Mouse (Mus musculus) inflammation-experienced regulatory T-cells, adult 6 months (primary cell): ENCODE results near the gene Btbd17. TPM values are rescaled to one million over a fixed set of nuclear protein-coding genes. Genes with fewer than 3 reads are reported as not detected.

Experiments
- ATAC-seq: one replicate; pipeline ENCODE4 v1.8.0; 2017
- polyA plus RNA-seq, 3 experiments: library from polyadenylated mRNA; unstranded; fragments of 100-300 nt; shearing (Covaris generic); gene quantifications; one replicate each; pipeline ENCODE4 v1.2.1; 2017

The Btbd17 gene
- polyA plus RNA-seq: not detected

GRCm38 (mm10) chr11:114795848-114796322 lies at the start of gene Btbd17:
TSS of gene Btbd17 (minus strand) at chr11:114795945.
- ATAC-seq: no peak

DNA sequence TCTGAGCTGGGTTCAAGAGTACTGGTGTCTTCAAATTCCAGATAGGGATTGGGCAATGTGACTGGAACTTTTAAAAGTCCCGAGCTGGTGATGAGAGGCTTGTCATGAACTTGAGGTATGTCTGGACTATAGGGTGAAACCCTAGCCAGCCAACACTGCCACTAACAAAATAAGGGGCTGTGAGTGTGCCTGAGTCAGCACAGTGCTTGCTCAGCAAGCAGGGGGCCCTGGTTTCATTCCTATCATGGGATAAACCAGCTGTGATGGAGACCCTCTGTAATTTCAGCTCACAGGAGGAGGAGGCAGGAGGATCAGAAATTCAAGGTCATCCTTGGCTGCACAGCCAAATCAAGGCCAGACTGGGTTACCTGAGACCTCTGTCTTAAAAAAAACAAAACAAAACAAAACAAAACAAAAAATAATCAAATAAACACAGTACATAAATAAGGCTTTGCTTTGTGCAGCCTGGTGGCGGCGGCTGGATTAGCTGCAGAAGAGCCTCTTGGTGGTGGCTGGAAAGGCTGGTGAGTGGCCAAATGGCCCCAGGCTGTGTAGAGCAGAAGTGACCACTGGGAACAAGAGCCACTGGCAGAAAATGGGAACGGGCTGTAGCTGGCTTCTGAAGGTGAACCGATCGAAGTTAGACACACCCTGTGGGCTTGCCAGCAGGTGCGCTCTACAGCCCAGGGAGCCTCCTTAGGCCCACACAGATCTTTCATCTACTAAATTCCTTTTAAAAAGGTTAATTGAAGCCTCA lies 48.9 kb upstream of the Btbd17 start:
- ATAC-seq: no peak

- ATAC-seq: no peak
These were observed 48.2 kb upstream of the Btbd17 start for GRCm38 (mm10) chr11:114843818-114844463.

DNA sequence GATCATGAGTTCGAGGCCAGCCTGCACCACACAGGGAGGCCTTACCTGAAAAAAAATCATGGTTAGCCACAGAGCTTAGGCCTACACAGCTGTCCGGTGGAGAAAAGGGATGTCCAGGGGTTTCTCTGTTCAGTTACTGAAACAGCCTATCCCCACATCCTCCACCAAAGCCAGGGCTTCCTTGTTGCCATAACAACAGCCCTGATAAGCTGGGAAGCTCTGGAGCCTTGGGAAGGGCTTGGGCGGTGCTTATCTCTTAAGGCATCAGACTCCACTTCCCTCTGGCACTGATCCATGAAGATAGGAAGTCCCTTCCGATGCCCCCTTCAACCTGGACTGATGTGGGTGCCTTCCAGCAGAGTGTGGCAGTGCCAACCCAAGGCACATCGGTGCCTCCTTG lies 37.4 kb upstream of the Btbd17 start:
- ATAC-seq: no peak

GRCm38 (mm10) chr11:114830433-114830773 lies 34.7 kb upstream of the Btbd17 start:
- no peak for ATAC-seq

DNA sequence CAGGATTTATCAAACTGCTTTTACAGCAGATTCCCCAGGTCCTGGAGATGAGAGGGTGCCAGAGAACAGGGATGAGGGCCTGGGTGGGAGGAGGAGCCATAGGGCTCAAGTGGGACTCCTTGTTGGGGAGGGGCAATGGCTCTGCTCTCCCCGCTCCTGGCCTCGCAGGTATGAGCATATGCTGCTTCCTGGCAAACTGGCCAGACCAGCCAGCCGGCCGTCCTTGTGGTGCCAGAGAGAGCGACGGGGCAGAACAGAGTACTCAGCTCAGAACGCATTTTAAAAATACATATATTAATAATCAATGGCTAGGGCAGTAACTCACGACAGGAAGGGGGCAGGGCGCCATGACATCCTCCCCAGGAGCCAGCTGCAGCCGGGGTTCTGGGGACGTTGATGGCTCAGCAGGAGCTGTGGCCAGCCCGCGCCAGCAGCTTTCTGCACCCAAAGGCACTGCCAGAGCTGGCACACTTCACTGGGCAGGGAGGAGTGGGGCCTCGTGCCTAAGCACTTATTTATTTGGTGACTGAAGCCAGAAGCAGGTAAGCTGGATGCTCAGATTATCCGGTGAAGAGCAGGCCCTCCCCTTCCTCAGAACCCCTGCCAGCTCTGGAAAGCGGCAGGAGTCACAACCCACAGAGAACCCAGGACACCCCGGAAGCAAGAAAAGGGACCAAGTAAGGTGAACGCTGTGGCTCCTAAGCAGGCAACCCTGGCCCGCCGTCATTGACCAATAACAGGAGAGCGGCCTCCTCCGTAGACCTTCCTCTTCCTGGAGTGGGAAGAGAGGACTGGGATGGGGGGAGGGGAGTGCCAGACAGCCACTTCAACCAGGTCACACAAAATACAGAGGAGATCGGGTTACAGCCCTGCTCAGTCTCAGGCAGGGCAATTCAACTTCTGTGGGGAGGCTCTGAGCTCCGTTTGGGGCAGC lies 34.0 kb upstream of the Btbd17 start:
- ATAC-seq: no peak

- ATAC-seq: no peak
These were observed 30.9 kb upstream of the Btbd17 start for GRCm38 (mm10) chr11:114826686-114827085.

DNA sequence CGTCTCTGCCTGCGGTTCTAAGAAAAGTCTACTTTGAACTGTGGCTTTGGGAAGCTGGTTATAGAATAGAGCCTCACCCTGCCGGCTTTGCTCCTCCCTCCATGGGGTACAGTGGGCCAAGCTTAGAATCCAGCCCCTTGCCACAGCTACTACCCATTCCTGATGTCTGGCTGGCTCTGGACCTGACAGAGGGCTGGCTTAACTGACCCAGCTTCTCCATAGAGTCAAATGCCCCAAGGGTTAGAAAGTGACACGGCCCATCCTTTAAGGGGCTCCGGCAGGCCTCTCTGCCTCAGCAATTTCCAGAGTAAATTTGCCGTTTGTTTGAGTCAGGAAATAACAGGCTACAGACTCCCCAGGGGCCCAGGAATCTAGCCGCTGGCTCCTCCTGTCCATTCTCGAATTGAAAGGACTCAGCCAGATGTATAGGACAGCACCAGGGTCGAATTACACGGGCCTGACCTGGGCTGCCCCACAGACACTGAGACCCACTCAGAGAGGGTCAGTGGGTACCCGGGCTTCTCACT lies 27.5 kb upstream of the Btbd17 start:
- ATAC-seq: no peak

GRCm38 (mm10) chr11:114822727-114823126 lies 27.0 kb upstream of the Btbd17 start:
- ATAC-seq: no peak

DNA sequence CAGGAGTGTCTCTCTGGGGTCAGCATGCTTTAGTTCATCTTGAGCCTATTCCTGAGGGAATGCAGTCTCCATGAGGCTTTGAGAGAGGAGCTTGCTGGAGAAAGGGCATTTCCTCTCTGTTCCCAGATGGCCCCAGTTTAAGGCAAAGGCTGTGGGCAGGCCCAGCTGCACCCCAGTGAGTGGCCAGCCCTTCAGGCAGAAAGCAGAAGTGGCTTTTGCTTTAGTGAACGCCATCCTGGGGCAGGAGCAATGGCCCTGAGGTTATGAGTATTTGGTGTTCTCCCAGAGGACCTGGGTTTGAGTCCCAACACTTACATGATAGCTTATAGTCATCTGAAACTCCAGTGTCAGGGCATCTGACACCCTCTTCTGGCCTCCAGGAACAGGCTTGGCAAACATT lies 25.6 kb upstream of the Btbd17 start:
- no peak for ATAC-seq

- no peak for ATAC-seq
These were observed 24.7 kb upstream of the Btbd17 start for GRCm38 (mm10) chr11:114820444-114820843.

- ATAC-seq: no peak
These were observed 23.4 kb upstream of the Btbd17 start for GRCm38 (mm10) chr11:114819110-114819509.

GRCm38 (mm10) chr11:114818185-114818584 lies 22.4 kb upstream of the Btbd17 start:
- no peak for ATAC-seq

GRCm38 (mm10) chr11:114816934-114817333 lies 21.2 kb upstream of the Btbd17 start:
- ATAC-seq: no peak

DNA sequence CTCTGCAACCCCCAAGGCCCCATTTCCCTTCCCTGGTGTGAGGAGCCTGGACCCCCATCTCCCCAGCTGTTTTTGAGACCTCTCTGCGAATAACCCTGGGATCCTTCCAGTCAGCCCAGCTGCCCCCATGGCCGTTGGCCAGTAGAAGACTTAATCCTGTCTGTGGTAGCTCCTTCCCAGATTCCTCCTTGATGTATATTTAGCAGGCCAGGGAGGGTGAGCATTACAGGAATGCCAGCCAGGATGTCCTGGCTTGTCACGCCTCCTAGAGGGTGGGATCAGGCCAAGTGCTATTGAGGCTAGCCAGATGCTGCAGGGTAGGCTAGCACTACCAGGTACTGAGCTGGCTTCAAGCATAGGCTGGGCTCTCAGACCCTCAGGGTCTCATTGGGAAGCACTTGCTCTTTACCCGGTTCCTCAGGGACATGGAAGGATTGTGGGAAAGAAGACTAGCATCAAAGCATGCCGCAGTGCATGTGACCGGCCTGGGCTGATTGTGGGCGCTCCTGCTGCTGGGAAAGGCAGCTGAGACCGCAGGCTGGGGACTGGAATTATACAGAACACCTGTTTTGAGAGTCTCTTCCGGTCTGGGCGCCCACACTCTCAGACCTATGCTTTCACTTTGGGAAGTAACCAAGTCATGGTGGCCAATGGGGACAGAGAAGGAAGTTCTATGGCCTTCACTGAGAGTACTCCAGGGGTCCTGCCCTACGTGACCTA lies 19.3 kb upstream of the Btbd17 start:
- no peak for ATAC-seq

DNA sequence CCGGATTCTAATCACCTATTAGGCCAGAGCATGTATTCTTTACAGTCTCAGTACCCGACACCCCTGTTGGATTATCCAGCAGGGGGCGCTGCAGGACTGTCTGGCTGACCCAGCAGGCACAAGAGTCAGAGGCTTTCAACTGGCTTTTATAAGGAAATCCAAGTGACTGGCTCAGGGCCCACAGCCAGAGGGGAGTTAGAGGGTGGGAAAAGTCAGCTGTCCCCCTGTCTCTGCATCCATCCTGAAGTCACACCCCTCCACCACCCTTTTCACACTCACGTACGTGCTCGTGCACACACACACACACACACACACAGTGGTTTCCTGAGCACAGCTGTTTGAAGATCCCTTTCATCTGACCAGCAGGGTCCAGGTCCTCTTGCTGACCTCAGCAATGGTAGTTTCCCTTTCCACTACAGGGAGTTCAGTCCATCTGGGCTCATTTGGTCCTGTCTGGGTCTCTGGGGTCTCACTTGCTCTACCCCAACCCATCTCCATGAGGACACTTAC lies 17.0 kb upstream of the Btbd17 start:
- ATAC-seq: no peak

DNA sequence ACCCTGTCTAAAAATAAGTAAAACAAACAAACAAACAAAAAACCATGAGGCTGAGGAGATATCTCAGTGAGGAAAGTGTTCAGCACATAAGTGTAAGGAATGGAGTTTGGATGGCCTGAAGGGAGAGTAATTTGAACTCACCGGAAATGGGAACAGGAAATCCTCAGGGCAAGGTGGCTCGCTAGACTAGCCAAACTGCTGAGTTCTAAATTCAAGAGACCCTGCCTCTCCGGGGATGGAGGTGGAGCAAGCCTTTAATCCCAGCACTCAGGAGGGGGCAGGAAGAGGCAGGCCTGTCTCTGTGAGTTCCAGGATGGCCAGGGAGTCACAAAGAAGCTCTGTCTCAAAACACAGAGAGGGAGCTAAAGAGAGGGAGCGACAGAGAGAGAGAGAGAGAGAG lies 14.6 kb upstream of the Btbd17 start:
- no peak for ATAC-seq

DNA sequence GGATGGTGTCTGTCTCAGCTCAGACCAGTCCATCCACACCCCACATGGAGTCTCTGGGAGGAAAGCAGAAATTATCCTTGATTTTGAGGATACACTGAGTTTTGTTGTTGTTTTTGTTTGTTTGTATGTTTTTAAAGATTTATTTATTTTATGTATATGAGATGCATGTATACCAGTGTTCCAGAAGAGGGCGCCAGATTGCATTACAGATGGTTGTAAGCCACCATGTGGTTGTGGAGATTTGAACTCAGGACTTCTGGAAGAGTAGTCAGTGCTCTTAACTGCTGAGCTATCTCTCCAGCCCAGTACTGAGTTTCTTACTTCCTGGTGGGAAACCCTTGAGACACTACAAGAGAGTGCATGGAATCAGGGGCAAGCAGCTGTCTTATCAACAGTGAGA lies 13.6 kb upstream of the Btbd17 start:
- ATAC-seq: no peak

GRCm38 (mm10) chr11:114807686-114808427 lies 12.1 kb upstream of the Btbd17 start:
- peak; percentile 83 for ATAC-seq

- no peak for ATAC-seq
These were observed 11.3 kb upstream of the Btbd17 start for GRCm38 (mm10) chr11:114807025-114807424.

DNA sequence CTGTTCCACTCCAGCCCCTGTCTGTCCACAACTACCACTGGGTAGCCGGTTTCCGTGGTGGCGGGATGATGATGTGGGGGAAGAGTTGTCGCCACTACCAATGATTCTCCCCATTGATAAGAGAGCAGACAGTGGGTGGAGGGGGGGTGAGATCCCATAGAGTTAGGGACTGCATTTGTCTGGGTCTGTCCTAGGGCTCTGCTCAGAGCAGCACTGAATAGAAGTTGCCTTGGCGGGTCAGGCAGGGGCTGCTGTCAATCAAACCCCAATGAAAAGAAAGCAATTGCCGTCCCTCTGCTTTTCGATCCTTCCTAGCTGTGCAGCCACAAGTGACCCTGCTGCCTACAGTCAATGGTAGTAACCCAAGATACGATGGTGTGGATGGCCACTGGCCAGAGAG lies 8.2 kb upstream of the Btbd17 start:
- no peak for ATAC-seq
